Mouse (Mus musculus) lung, postnatal 10 days (tissue): ENCODE results near the gene Ergic1.

ENCODE experiments used
- DNase-seq: peaks from one replicate; pipeline ENCODE4 v3.0.0; 2021

The Ergic1 gene

DNA sequence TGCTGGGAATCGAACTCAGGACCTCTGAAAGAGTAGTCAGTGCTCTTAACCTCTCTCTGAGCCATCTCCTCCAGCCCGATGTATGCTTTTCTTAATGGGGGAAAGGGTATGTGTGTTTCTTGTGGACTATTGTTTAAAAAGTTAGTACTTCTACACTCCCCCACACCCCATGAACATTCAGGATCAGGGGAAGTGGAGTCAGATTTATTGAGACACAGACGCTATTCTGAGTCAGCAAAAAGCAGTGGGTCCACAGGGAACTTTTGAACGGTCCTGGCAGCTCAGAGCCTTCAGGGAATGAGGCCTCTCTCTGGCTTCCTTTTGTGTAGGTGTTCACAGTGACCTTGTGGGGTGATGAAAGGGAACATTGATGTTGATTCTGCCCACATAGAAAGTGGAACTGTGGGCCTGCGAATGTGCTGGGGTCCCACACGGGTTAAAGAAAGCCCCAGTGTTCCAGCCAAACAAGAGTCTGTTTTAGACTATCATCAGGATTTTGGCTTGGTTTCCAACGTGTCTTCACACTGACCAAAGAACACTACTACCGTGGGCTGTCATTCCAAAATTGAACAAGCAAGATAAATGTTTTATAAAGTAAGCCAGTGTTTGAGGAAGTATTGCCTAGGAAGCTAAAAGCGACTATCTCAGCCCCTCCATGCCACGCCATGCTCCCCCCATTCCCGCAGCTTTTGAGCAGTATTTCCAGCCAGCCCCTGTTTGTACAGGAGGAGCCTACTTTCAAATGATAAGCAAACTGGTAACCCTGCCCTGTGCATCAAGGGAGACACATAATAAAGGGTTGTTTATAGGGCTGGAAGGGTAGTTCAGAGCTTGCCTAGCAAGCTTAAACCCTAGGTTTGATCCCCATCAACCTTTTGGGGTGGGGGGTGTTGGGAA, 144.4 kb downstream of the Ergic1 start:
- DNase-seq, result no peak
